8 mouse cellular contexts compared by ENCODE assay signal in the genomic region with DNA sequence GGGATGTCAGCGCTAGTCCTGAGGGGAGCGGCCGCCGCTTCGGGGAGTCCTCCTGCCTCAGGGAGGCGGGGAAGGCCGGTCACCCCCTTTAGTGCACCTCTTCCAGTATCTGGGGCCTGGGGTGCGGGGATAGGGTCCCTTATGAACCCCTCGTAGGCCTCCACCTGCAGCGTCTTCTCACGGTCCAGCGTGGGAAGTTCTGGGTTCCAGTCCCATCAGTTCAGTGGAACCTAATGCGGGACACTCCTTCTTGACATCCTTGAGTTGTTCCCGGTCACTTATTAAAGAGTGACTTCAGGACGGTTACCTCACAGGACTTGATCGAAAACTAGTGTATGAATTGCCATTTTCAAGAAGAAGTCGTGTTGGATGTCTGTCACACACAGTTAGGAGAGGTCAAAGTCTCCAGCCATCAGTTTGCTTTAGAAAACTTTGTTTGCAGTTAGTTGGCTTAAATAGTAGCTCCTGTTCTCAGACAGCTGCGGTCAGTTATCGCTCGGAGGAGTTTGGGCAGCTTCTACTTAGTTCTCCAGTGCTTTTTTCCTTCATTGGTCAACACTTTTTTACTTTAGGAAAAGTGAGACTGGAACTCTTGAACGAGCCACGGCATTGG. TPM values are rescaled to one million over a fixed set of nuclear protein-coding genes. Genes with fewer than 3 reads are reported as not detected.
DNase-seq lines count a peak whose midpoint lies in the region; ATAC-seq and TF ChIP-seq lines count a peak whose summit lies in the region.

No protein-coding gene starts in this region.

- H3K4me1 ChIP-seq in liver, adult 2 months (ENCODE audit: control insufficient read depth, insufficient read depth, low read length): peaks cover 18% of the 10 kb centered on the region
- peaks cover 16% of the 10 kb centered on the region for H3K4me1 ChIP-seq in embryonic facial prominence, embryonic 15.5 days
- 0 out of 2 replicates have a peak, but pooled peaks cover 7% of the 10 kb centered on the region for H3K4me1 ChIP-seq in intestine, embryonic 16.5 days (ENCODE audit: control insufficient read depth, insufficient read depth, low read length)

- H3K9me3 ChIP-seq in embryonic facial prominence, embryonic 15.5 days (replicated peaks): no peaks in the 10 kb centered on the region
- no peaks in the 10 kb centered on the region for H3K9me3 ChIP-seq in intestine, embryonic 16.5 days (ENCODE audit: control insufficient read depth, low read length)

- TF ChIP-seq CTCF in liver, adult 2 months (IDR thresholded peaks at IDR 0.05; ENCODE audit: low read depth, low read length): no peak

- H3K9ac ChIP-seq in liver, adult 2 months (ENCODE audit: low read depth, low read length): peak overlapping the region; percentile 86
- H3K9ac ChIP-seq in embryonic facial prominence, embryonic 15.5 days: peak overlapping the region; percentile 88
- H3K9ac ChIP-seq in intestine, embryonic 16.5 days (ENCODE audit: low read depth, low read length): peak overlapping the region; percentile 89

- 3% methylated on average over 22 of the region's 22 CpGs for whole genome bisulfite sequencing in liver, adult 2 months
- WGBS in embryonic facial prominence, embryonic 15.5 days: 16% methylated on average over 22 of the region's 22 CpGs
- 11% methylated on average over 22 of the region's 22 CpGs for WGBS in intestine, embryonic 16.5 days
- 12% methylated on average over 22 of the region's 22 CpGs for WGBS in macrophage (ENCODE audit: missing documents)

- H3K27ac ChIP-seq in liver, adult 2 months (replicated peaks; ENCODE audit: insufficient read depth, low read depth, low read length): peak overlapping the region; percentile 86
- H3K27ac ChIP-seq in embryonic facial prominence, embryonic 15.5 days (replicated peaks): peak overlapping the region; percentile 86; the same call in 1 of the 2 replicates
- H3K27ac ChIP-seq in intestine, embryonic 16.5 days (ENCODE audit: low read length): peak overlapping the region; percentile 76
- no peak overlapping the region for H3K27ac ChIP-seq in macrophage

- peak overlapping the region; percentile 84 for H3K4me3 ChIP-seq in liver, adult 2 months (ENCODE audit: insufficient read depth, low read depth, low read length)
- H3K4me3 ChIP-seq in embryonic facial prominence, embryonic 15.5 days (replicated peaks): peak overlapping the region; percentile 93
- H3K4me3 ChIP-seq in intestine, embryonic 16.5 days (ENCODE audit: low read length): peak overlapping the region; percentile 90
- H3K4me3 ChIP-seq in macrophage (ENCODE audit: inconsistent target): peak overlapping the region; percentile 52

- peak overlapping the region; percentile 83 for H3K4me2 ChIP-seq in embryonic facial prominence, embryonic 15.5 days (replicated peaks)
- H3K4me2 ChIP-seq in intestine, embryonic 16.5 days (ENCODE audit: low read depth, low read length): peak overlapping the region; percentile 85

- no peaks in the 10 kb centered on the region for H3K36me3 ChIP-seq in liver, adult 2 months (ENCODE audit: control insufficient read depth, insufficient read depth, low read length)
- no peaks in the 10 kb centered on the region for H3K36me3 ChIP-seq in embryonic facial prominence, embryonic 15.5 days
- no peaks in the 10 kb centered on the region for H3K36me3 ChIP-seq in intestine, embryonic 16.5 days (ENCODE audit: control insufficient read depth, insufficient read depth, low read length)
- no peaks in the 10 kb centered on the region for H3K36me3 ChIP-seq in macrophage (ENCODE audit: inconsistent target)

- peak; percentile 94 for DNase-seq in liver, adult 2 months (ENCODE audit: extremely low read depth, low read depth, low spot score)
- DNase-seq in liver: no peak
- DNase-seq in frontal cortex, postnatal 25 days (ENCODE audit: low spot score in 2 of 2): no peak
- DNase-seq in left cerebral cortex, postnatal 25 days (ENCODE audit: low spot score in 2 of 2): no peak
- DNase-seq in urinary bladder, postnatal 10 days (ENCODE audit: low spot score): no peak

- H3K27me3 ChIP-seq in liver, adult 2 months (ENCODE audit: control insufficient read depth, insufficient read depth, low read length): no peaks in the 10 kb centered on the region
- no peaks in the 10 kb centered on the region for H3K27me3 ChIP-seq in embryonic facial prominence, embryonic 15.5 days
- H3K27me3 ChIP-seq in intestine, embryonic 16.5 days (replicated peaks; ENCODE audit: control insufficient read depth, insufficient read depth, low read length): no peaks in the 10 kb centered on the region

- peaks cover 7% of the 10 kb centered on the region; the same call in 1 of the 2 replicates for H3K79me2 ChIP-seq in liver, adult 2 months (ENCODE audit: control insufficient read depth, insufficient read depth, low read length)
- peaks cover 44% of the 10 kb centered on the region for H3K79me2 ChIP-seq in macrophage (ENCODE audit: inconsistent target)

- TF ChIP-seq POLR2A in liver, adult 2 months (IDR thresholded peaks at IDR 0.05; ENCODE audit: extremely low read depth, insufficient read depth, low read length): no peak

- no peak; the same call in 1 of the 2 replicates for ATAC-seq in embryonic facial prominence, embryonic 15.5 days (ENCODE audit: insufficient number of reproducible peaks, low FRiP score, low TSS enrichment, low read depth)
- no peak for ATAC-seq in intestine, embryonic 16.5 days

- intact Hi-C loops in left cerebral cortex, postnatal 25 days (cut with DNase I): loop anchor here (5.0 kb wide), 1 partner anchor 75 kb away; no protein-coding TSS in a partner anchor

RNA-seq across cellular contexts. Expression of a gene that starts 0.8 kb away (rescaled TPM):
- 13.1 and 16.0 TPM in 2 replicates for total RNA-seq in liver, adult 2 months (2014; rRNA removed)
- polyA plus RNA-seq in liver, adult 2 months (2012; rRNA removed): 5.2 and 5.5 TPM in 2 replicates
- 15.6 and 18.8 TPM in 2 replicates for polyA plus RNA-seq in embryonic facial prominence, embryonic 15.5 days (2015; fragmentation: Nextera tagmentation; extraction: Ambion mirVana)
- 12.0 and 12.6 TPM in 2 replicates for polyA plus RNA-seq in intestine, embryonic 16.5 days (2015; fragmentation: Nextera tagmentation; extraction: Ambion mirVana)
- total RNA-seq in macrophage (2018; cell fraction: chromatin; rRNA removed): 10 to 100 TPM in 23 of 26 experiments, 1 to 10 TPM in 3; 5.7 to 75.4 (median 44.8) TPM
- 10 to 100 TPM in 23 of 26 experiments, 1 to 10 TPM in 3; 7.5 to 18.9 (median 13.6) TPM for total RNA-seq in macrophage (2018; cell fraction: cytosol; rRNA removed)
- total RNA-seq in macrophage (2018; cell fraction: nucleus; rRNA removed): 10 to 100 TPM in 24 of 26 experiments, 1 to 10 TPM in 2; 5.5 to 46.5 (median 25.7) TPM
- polyA plus RNA-seq in macrophage (2018): 12.0 to 19.5 TPM (median 18.5 TPM) in 3 replicates
- total RNA-seq in left cerebral cortex, postnatal 25 days (2021): 100 to 1,000 TPM in 1 of 2 experiments, 10 to 100 TPM in 1; 96.4 to 115 TPM
